ENCODE assay signal across 25 mouse cellular contexts in genomic region chr13:45940714-45941113, GRCm38 (mm10). TPM values are rescaled to one million over a fixed set of nuclear protein-coding genes. Genes with fewer than 3 reads are reported as not detected.
DNase-seq lines count a peak whose midpoint lies in the region; ATAC-seq and TF ChIP-seq lines count a peak whose summit lies in the region.
"Had no signal": no experiment of that assay in that cellular context is flagged by ENCODE, and none has a peak within 500 bp of the region (broad histone marks: within the 10 kb centered on the region; RNA-seq: fewer than 3 reads in every experiment).

No protein-coding gene starts in this region.

- no peak for TF ChIP-seq POLR2A in heart, adult 2 months (IDR thresholded peaks at IDR 0.05; ENCODE audit: insufficient read depth, low read depth, low read length)

- no peak for TF ChIP-seq CTCF in heart, postnatal 0 days (IDR thresholded peaks at IDR 0.05; ENCODE audit: low read depth)
- no peak for TF ChIP-seq CTCF in heart, adult 2 months (IDR thresholded peaks at IDR 0.05)

- H3K9ac ChIP-seq in heart, postnatal 0 days (replicated peaks; ENCODE audit: low read depth, low read length): no peak overlapping the region
- no peak overlapping the region for H3K9ac ChIP-seq in heart, adult 2 months (ENCODE audit: low read depth, low read length)
- no peak overlapping the region for H3K9ac ChIP-seq in forebrain, embryonic 14.5 days (ENCODE audit: low read length)
- H3K9ac ChIP-seq: heart, embryonic 15.5 days; hindbrain, embryonic 14.5 days; neural tube, embryonic 13.5 days; stomach, embryonic 15.5 days had no signal

- no peak for DNase-seq in cerebellum, postnatal 4 days (ENCODE audit: low spot score in 2 of 2)
- DNase-seq in heart, postnatal 0 days (ENCODE audit: low spot score): no peak
- DNase-seq in heart, adult 2 months: no peak
- DNase-seq in urinary bladder, postnatal 14 days (ENCODE audit: low spot score): peak; percentile 37
- DNase-seq in urinary bladder, adult 18-20 months (ENCODE audit: low spot score in 2 of 2): no peak
- DNase-seq in retina, embryonic 14.5 days (ENCODE audit: low spot score): no peak
- DNase-seq in forebrain, embryonic 14.5 days (ENCODE audit: low spot score): no peak
- DNase-seq: adrenal gland, postnatal 10 days; cerebellum, adult 11 months; cerebellum, postnatal 36 days; gastrocnemius, adult 2 months; heart, postnatal 4 days; lung, postnatal 4 days; right cerebral cortex, adult 18-20 months; right cerebral cortex, postnatal 4 days; thymus, adult 18-20 months; thymus, postnatal 36 days had no signal

- H3K79me2 ChIP-seq in heart, adult 2 months (replicated peaks; ENCODE audit: control insufficient read depth, insufficient read depth, low read length): no peaks in the 10 kb centered on the region

- H3K27me3 ChIP-seq in heart, postnatal 0 days (ENCODE audit: control insufficient read depth, insufficient read depth, low read length): no peaks in the 10 kb centered on the region
- H3K27me3 ChIP-seq in heart, adult 2 months (ENCODE audit: control insufficient read depth, insufficient read depth, low read length): no peaks in the 10 kb centered on the region
- no peaks in the 10 kb centered on the region for H3K27me3 ChIP-seq in forebrain, embryonic 14.5 days (replicated peaks; ENCODE audit: control insufficient read depth, insufficient read depth, low read length)
- H3K27me3 ChIP-seq: heart, embryonic 15.5 days; neural tube, embryonic 13.5 days; stomach, embryonic 15.5 days had no signal

- peaks cover 12% of the 10 kb centered on the region; the same call in 1 of the 2 replicates for H3K4me1 ChIP-seq in heart, postnatal 0 days (ENCODE audit: control insufficient read depth, insufficient read depth)
- H3K4me1 ChIP-seq in heart, adult 2 months (ENCODE audit: control insufficient read depth, insufficient read depth, low read length): peaks cover 2% of the 10 kb centered on the region
- no peaks in the 10 kb centered on the region for H3K4me1 ChIP-seq in forebrain, embryonic 14.5 days (ENCODE audit: control insufficient read depth, insufficient read depth, low read length)
- H3K4me1 ChIP-seq: neural tube, embryonic 13.5 days had no signal

- WGBS in heart, postnatal 0 days: 58% methylated on average over 4 of the region's 4 CpGs
- WGBS in heart, adult 2 months: 65% methylated on average over 4 of the region's 4 CpGs
- 85% methylated on average over 4 of the region's 4 CpGs for WGBS in forebrain, embryonic 14.5 days

- ATAC-seq in cerebellum, adult (ENCODE audit: insufficient number of reproducible peaks, low FRiP score, low TSS enrichment): 0 out of 2 replicates have a peak, but pooled peaks have one; percentile 31
- no peak for ATAC-seq in heart, postnatal 0 days (ENCODE audit: insufficient read depth, low read depth)
- no peak for ATAC-seq in forebrain, embryonic 14.5 days
- ATAC-seq: inflammation-experienced regulatory T-cells, adult 6 months; midbrain, embryonic 16.5 days had no signal

- 0 out of 2 replicates have a peak overlapping the region, but pooled peaks have one; percentile 2 for H3K27ac ChIP-seq in heart, postnatal 0 days (ENCODE audit: low read depth)
- no peak overlapping the region for H3K27ac ChIP-seq in heart, adult 2 months
- H3K27ac ChIP-seq in forebrain, embryonic 14.5 days (ENCODE audit: low read depth, low read length): no peak overlapping the region
- H3K27ac ChIP-seq: gastrocnemius, adult 2 months; heart, embryonic 15.5 days; hindbrain, embryonic 14.5 days; neural tube, embryonic 13.5 days had no signal

- H3K4me2 ChIP-seq in heart, postnatal 0 days (ENCODE audit: low read depth, low read length): no peak overlapping the region
- no peak overlapping the region for H3K4me2 ChIP-seq in forebrain, embryonic 14.5 days (ENCODE audit: low read length)
- H3K4me2 ChIP-seq: heart, embryonic 15.5 days; hindbrain, embryonic 14.5 days; neural tube, embryonic 13.5 days; stomach, embryonic 15.5 days had no signal

- no peaks in the 10 kb centered on the region for H3K9me3 ChIP-seq in heart, postnatal 0 days (replicated peaks; ENCODE audit: control insufficient read depth, low read length)
- H3K9me3 ChIP-seq in forebrain, embryonic 14.5 days (replicated peaks; ENCODE audit: control insufficient read depth, low read length): no peaks in the 10 kb centered on the region
- H3K9me3 ChIP-seq: heart, embryonic 15.5 days; neural tube, embryonic 13.5 days; stomach, embryonic 15.5 days had no signal

- no peak overlapping the region for H3K4me3 ChIP-seq in heart, postnatal 0 days (ENCODE audit: low read depth, low read length)
- no peak overlapping the region for H3K4me3 ChIP-seq in heart, adult 2 months
- H3K4me3 ChIP-seq in forebrain, embryonic 14.5 days (ENCODE audit: low read depth, low read length): no peak overlapping the region
- H3K4me3 ChIP-seq: gastrocnemius, adult 2 months; heart, embryonic 15.5 days; myocyte; neural tube, embryonic 13.5 days; stomach, embryonic 15.5 days had no signal

- intact Hi-C loops in heart, adult 2 months (cut with DNase I): no loop called here

- H3K36me3 ChIP-seq in heart, postnatal 0 days (replicated peaks; ENCODE audit: control insufficient read depth, insufficient read depth, low read length): peaks cover 11% of the 10 kb centered on the region; the same call in 1 of the 2 replicates
- peaks cover 9% of the 10 kb centered on the region for H3K36me3 ChIP-seq in heart, adult 2 months (ENCODE audit: control insufficient read depth, insufficient read depth, low read length)
- H3K36me3 ChIP-seq in forebrain, embryonic 14.5 days (ENCODE audit: control insufficient read depth, insufficient read depth, low read length): 0 out of 2 replicates have a peak, but pooled peaks cover 3% of the 10 kb centered on the region
- H3K36me3 ChIP-seq: heart, embryonic 15.5 days; stomach, embryonic 15.5 days had no signal

- TF ChIP-seq EP300 in heart, postnatal 0 days (IDR thresholded peaks at IDR 0.05; ENCODE audit: low read depth): no peak
- no peak for TF ChIP-seq EP300 in heart, adult 2 months (IDR thresholded peaks at IDR 0.05; ENCODE audit: insufficient read depth, low read depth, low read length)

RNA-seq across cellular contexts. Expression of gene Atxn1, which starts 24.1 kb away (rescaled TPM):
- 15.0 and 19.5 TPM in 2 replicates for total RNA-seq in heart, postnatal 0 days (2014; rRNA removed; ENCODE audit: low replicate concordance)
- 8.2 and 10.3 TPM in 2 replicates for polyA plus RNA-seq in heart, postnatal 0 days (2015; fragmentation: Nextera tagmentation; extraction: Ambion mirVana)
- 10 to 100 TPM; 27.3 to 30.1 TPM for total RNA-seq in heart, adult 2 months (2021)
- polyA plus RNA-seq in heart, adult 2 months (2012; rRNA removed): 7.5 and 11.7 TPM in 2 replicates
- 4.3 and 6.6 TPM in 2 replicates for polyA plus RNA-seq in forebrain, embryonic 14.5 days (2014; fragmentation: Nextera tagmentation; extraction: Ambion mirVana)
